Mouse (Mus musculus): Measurements from ENCODE around the gene Cox4i2. TPM values are rescaled to one million over a fixed set of nuclear protein-coding genes. Genes with fewer than 3 reads are reported as not detected.

Cox4i2 gene
- total RNA-seq (2021) = 1 to 10 TPM; 2.1 to 2.5 TPM
- long read RNA-seq, partial matches to known transcripts = 0 of 1 reads
- long read RNA-seq, other reads (novel, unspliced or antisense) = 0 of 1 reads

GRCm38 (mm10) chr2:152753944-152754711, at the start of gene Cox4i2:
Gene Cox4i2 (plus strand): TSS chr2:152754173.
- no peak for DNase-seq (ENCODE audit: low spot score in 2 of 2)

GRCm38 (mm10) chr2:152704256-152704605, 49.7 kb upstream of the Cox4i2 start:
- no peak for DNase-seq (ENCODE audit: low spot score in 2 of 2)

- DNase-seq (ENCODE audit: low spot score in 2 of 2) = no peak
Observed at GRCm38 (mm10) chr2:152704811-152705370, 49.1 kb upstream of the Cox4i2 start.

GRCm38 (mm10) chr2:152705993-152706571, 47.9 kb upstream of the Cox4i2 start:
- peak; percentile 73 to 79 for DNase-seq (ENCODE audit: low spot score in 2 of 2)

GRCm38 (mm10) chr2:152707186-152707585, 46.8 kb upstream of the Cox4i2 start:
- no peak for DNase-seq (ENCODE audit: low spot score in 2 of 2)

- DNase-seq (ENCODE audit: low spot score in 2 of 2) = peak; percentile 74 to 83
Observed at GRCm38 (mm10) chr2:152707627-152708026, 46.3 kb upstream of the Cox4i2 start.

GRCm38 (mm10) chr2:152709066-152709465, 44.9 kb upstream of the Cox4i2 start:
- DNase-seq (ENCODE audit: low spot score in 2 of 2) = no peak

GRCm38 (mm10) chr2:152716241-152716772, 37.7 kb upstream of the Cox4i2 start:
- no peak for DNase-seq (ENCODE audit: low spot score in 2 of 2)

- DNase-seq (ENCODE audit: low spot score in 2 of 2) = no peak
Observed at GRCm38 (mm10) chr2:152717652-152718051, 36.3 kb upstream of the Cox4i2 start.

- DNase-seq (ENCODE audit: low spot score in 2 of 2) = no peak
Observed at GRCm38 (mm10) chr2:152718076-152718475, 35.9 kb upstream of the Cox4i2 start.

- no peak for DNase-seq (ENCODE audit: low spot score in 2 of 2)
Observed at GRCm38 (mm10) chr2:152723651-152724331, 30.2 kb upstream of the Cox4i2 start.

- DNase-seq (ENCODE audit: low spot score in 2 of 2) = no peak
Observed at GRCm38 (mm10) chr2:152724332-152724723, 29.6 kb upstream of the Cox4i2 start.

- DNase-seq (ENCODE audit: low spot score in 2 of 2) = no peak
Observed at GRCm38 (mm10) chr2:152725178-152725750, 28.7 kb upstream of the Cox4i2 start.

- no peak for DNase-seq (ENCODE audit: low spot score in 2 of 2)
Observed at GRCm38 (mm10) chr2:152726213-152726612, 27.8 kb upstream of the Cox4i2 start.

GRCm38 (mm10) chr2:152726751-152727335, 27.1 kb upstream of the Cox4i2 start:
- no peak for DNase-seq (ENCODE audit: low spot score in 2 of 2)

- DNase-seq (ENCODE audit: low spot score in 2 of 2) = no peak
Observed at GRCm38 (mm10) chr2:152727795-152728510, 26.0 kb upstream of the Cox4i2 start.

- no peak for DNase-seq (ENCODE audit: low spot score in 2 of 2)
Observed at GRCm38 (mm10) chr2:152728594-152728993, 25.4 kb upstream of the Cox4i2 start.

- no peak for DNase-seq (ENCODE audit: low spot score in 2 of 2)
Observed at GRCm38 (mm10) chr2:152729013-152729635, 24.8 kb upstream of the Cox4i2 start.

GRCm38 (mm10) chr2:152729636-152730020, 24.3 kb upstream of the Cox4i2 start:
- DNase-seq (ENCODE audit: low spot score in 2 of 2) = no peak

- DNase-seq (ENCODE audit: low spot score in 2 of 2) = no peak
Observed at GRCm38 (mm10) chr2:152733201-152733600, 20.8 kb upstream of the Cox4i2 start.

Measured in layer of hippocampus, postnatal 10 days (tissue).